Mouse (Mus musculus): ENCODE data around the gene Map3k13.
A peak's percentile ranks its signal among the peaks of the same experiment; 100 is the strongest.

Gene Map3k13

GRCm38 (mm10) chr16:21916681-21917080, 122.5 kb downstream of the Map3k13 start:
- DNase-seq, result peak; percentile 36 to 45

GRCm38 (mm10) chr16:21928471-21928870, 134.3 kb downstream of the Map3k13 start:
- DNase-seq, result no peak

GRCm38 (mm10) chr16:21946761-21947715, 152.9 kb downstream of the Map3k13 start, which contains the start of gene Tmem41a:
Gene Tmem41a, minus strand, starts transcription at chr16:21947552.
- DNase-seq, result peak; percentile 88 to 94

- no peak for DNase-seq
Measured at GRCm38 (mm10) chr16:21955591-21955990, 161.4 kb downstream of the Map3k13 start.

- DNase-seq, result no peak
Measured at GRCm38 (mm10) chr16:21965576-21965975, 171.4 kb downstream of the Map3k13 start.

GRCm38 (mm10) chr16:21969874-21970273, 175.7 kb downstream of the Map3k13 start:
- no peak for DNase-seq

GRCm38 (mm10) chr16:21970536-21970935, 176.4 kb downstream of the Map3k13 start:
- no peak for DNase-seq

GRCm38 (mm10) chr16:21971446-21971845, 177.3 kb downstream of the Map3k13 start:
- DNase-seq, result no peak

GRCm38 (mm10) chr16:21976203-21976602, 182.1 kb downstream of the Map3k13 start:
- peak in 1 of 2 experiments; percentile 6 for DNase-seq

GRCm38 (mm10) chr16:21977347-21977746, 183.2 kb downstream of the Map3k13 start:
- no peak for DNase-seq

Measured in cerebellum, postnatal 36 days (tissue).